Mouse (Mus musculus) small intestine, adult 2 months (tissue): ENCODE measurements around the gene Erbb3.

ENCODE experiments used
- CTCF ChIP-seq: fragments of 200-500 bp; IDR thresholded peaks from 2 replicates; pipeline ENCODE4 v1.5.1; 2012; ENCODE audit warnings: low read depth, mild to moderate bottlenecking, control low read depth, inconsistent platforms, low read length, moderate library complexity, mixed read lengths; ENCODE audit not compliant: insufficient replicate concordance, insufficient read length; ENCODE audit errors: extremely low read depth
- POLR2A ChIP-seq: fragments of 200-500 bp; IDR thresholded peaks from 2 replicates; pipeline ENCODE4 v1.6.1; 2012; ENCODE audit warnings: low read depth, mild to moderate bottlenecking, control low read depth, inconsistent platforms, low read length, moderate library complexity

DNA sequence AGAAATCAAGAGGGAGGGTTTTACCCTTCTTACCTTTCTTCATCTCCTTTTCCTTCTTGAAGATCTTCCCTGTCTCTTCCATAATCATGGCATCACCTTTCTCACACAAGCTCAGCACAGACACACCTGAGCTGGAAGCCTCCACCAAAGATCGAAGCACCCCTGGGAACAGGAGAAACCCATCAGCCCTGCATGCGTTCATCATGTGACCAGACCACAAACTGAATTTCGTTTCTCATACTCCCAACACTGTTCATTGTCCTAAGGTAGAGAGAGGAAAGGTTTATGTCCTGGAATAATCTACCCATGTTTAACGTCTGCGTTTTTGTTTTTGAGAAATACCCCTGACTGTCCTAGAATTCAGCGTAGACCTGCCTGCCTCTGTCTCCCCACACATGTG, 25.9 kb downstream of the Erbb3 start:
- no peak for TF ChIP-seq CTCF
- TF ChIP-seq POLR2A = no peak
